Mouse (Mus musculus): ENCODE measurements at regions not wholly inside any gene's neighbourhood (a gene's known extent, or its start where the extent isn't known, plus 50 kb on each side); places are given as distances from the start of the nearest gene placed in this dataset.

GRCm38 (mm10) chr7:77446052-77446367 is 1216.3 kb downstream of the Agbl1 start:
- Histone ChIP-seq H3K27ac (peak overlapping the region; percentile 74), H3K9me3 (replicated peaks) (no peaks in the 10 kb centered on the region), H3K4me3 (no peak overlapping the region), H3K4me1 (peaks cover 12% of the 10 kb centered on the region), H3K36me3 (no peaks in the 10 kb centered on the region), H3K27me3 (no peaks in the 10 kb centered on the region), H3K9ac (no peak overlapping the region), H3K4me2 (replicated peaks) (peak overlapping the region; percentile 32)
- ATAC-seq (ENCODE audit: low FRiP score): peak; percentile 57
- WGBS: 16% methylated on average over 2 of the region's 2 CpGs

- Histone ChIP-seq H3K4me2 (replicated peaks) (peak overlapping the region; percentile 32), H3K9me3 (replicated peaks) (no peaks in the 10 kb centered on the region), H3K36me3 (no peaks in the 10 kb centered on the region), H3K4me1 (peaks cover 12% of the 10 kb centered on the region), H3K9ac (no peak overlapping the region), H3K27me3 (no peaks in the 10 kb centered on the region), H3K27ac (peak overlapping the region; percentile 74), H3K4me3 (no peak overlapping the region)
- peak; percentile 90 for ATAC-seq (ENCODE audit: low FRiP score)
- 46% methylated on average over 11 of the region's 11 CpGs for WGBS
Measured at GRCm38 (mm10) chr7:77445352-77446051, 1215.8 kb downstream of the Agbl1 start.

GRCm38 (mm10) chr7:77441622-77442021 is 1211.9 kb downstream of the Agbl1 start:
- Histone ChIP-seq H3K4me1 (peaks cover 12% of the 10 kb centered on the region), H3K9me3 (replicated peaks) (no peaks in the 10 kb centered on the region), H3K9ac (no peak overlapping the region), H3K27me3 (no peaks in the 10 kb centered on the region), H3K27ac (no peak overlapping the region), H3K4me3 (no peak overlapping the region), H3K4me2 (replicated peaks) (no peak overlapping the region), H3K36me3 (no peaks in the 10 kb centered on the region)
- ATAC-seq (ENCODE audit: low FRiP score): no peak
- 68% methylated on average over 2 of the region's 2 CpGs for WGBS

GRCm38 (mm10) chr7:77413606-77414005 is 1183.9 kb downstream of the Agbl1 start:
- ATAC-seq (ENCODE audit: low FRiP score): no peak
- WGBS: 78% methylated on average over 4 of the region's 4 CpGs
- Histone ChIP-seq H3K36me3 (no peaks in the 10 kb centered on the region), H3K27ac (no peak overlapping the region), H3K4me3 (no peak overlapping the region), H3K9ac (no peak overlapping the region), H3K27me3 (no peaks in the 10 kb centered on the region), H3K9me3 (replicated peaks) (no peaks in the 10 kb centered on the region), H3K4me2 (replicated peaks) (no peak overlapping the region), H3K4me1 (no peaks in the 10 kb centered on the region)

Data from hindbrain, embryonic 12.5 days (tissue).